Mouse (Mus musculus) gastrocnemius, adult 2 months (tissue): Measurements from ENCODE around the gene Mcpt4. TPM values are rescaled to one million over a fixed set of nuclear protein-coding genes. Genes with fewer than 3 reads are reported as not detected.
"Not testable (repeated sequence)": the region's sequence is repeated elsewhere in the genome, so short reads cannot be mapped to it uniquely, and the experiment has no call there.

Experiments used
- DNase-seq: peaks from one replicate; pipeline ENCODE4 v3.0.0; 2022
- H3K27ac ChIP-seq: fragments of 200-600 bp; 2 replicates; pipeline ENCODE4 v1.8.1; 2022; ENCODE audit warnings: mild to moderate bottlenecking
- H3K4me3 ChIP-seq: fragments of 200-600 bp; 2 replicates; pipeline ENCODE4 v1.8.1; 2022; ENCODE audit warnings: mild to moderate bottlenecking, moderate library complexity
- CTCF ChIP-seq: fragments of 200-600 bp; IDR thresholded peaks from 2 replicates; pipeline ENCODE4 v1.8.1; 2022; ENCODE audit warnings: antibody characterized with exemption, mild to moderate bottlenecking, moderate library complexity
- intact Hi-C: fragments of 180-260 bp; cut with DNase I; formaldehyde crosslinking; loops from one replicate; pipeline ENCODE4 v1.15.1; 2025
- microRNA-seq: library from miRNA; unstranded; fragments of <30 nt; microRNA quantifications from one replicate; pipeline ENCODE4 v1.2.0, GENCODE M21; 2021
- total RNA-seq, 2 experiments: library from RNA; stranded (reverse); gene quantifications; 2 replicates each; pipeline ENCODE4 v1.2.3; 2021

The Mcpt4 gene
- total RNA-seq, 2 experiments from 2014 or later = 2.1 to 4.0 TPM

GRCm38 (mm10) chr14:56034433-56034832 is 27.7 kb downstream of the Mcpt4 start:
- TF ChIP-seq CTCF = no peak
- H3K27ac ChIP-seq = no peak overlapping the region
- DNase-seq = no peak
- intact Hi-C loops = no loop called here
- H3K4me3 ChIP-seq = no peak overlapping the region

- DNase-seq, H3K4me3 ChIP-seq, intact Hi-C loops, H3K27ac ChIP-seq: not testable (repeated sequence)
Measured at GRCm38 (mm10) chr14:56030395-56030794, 31.7 kb downstream of the Mcpt4 start, which contains the start of gene Mcpt9. Gene Mcpt9, minus strand, starts transcription at chr14:56030495.

GRCm38 (mm10) chr14:56021305-56021704 is 40.8 kb downstream of the Mcpt4 start:
- intact Hi-C loops = not testable (repeated sequence)

GRCm38 (mm10) chr14:56019446-56019845 is 42.7 kb downstream of the Mcpt4 start:
- DNase-seq = no peak
- Histone ChIP-seq H3K27ac (no peak overlapping the region), H3K4me3 (no peak overlapping the region)
- intact Hi-C loops = no loop called here
- TF ChIP-seq CTCF = no peak

More at GRCm38 (mm10) chr14:56021305-56021704, 40.8 kb downstream of the Mcpt4 start:
- DNase-seq, H3K4me3 ChIP-seq, H3K27ac ChIP-seq: not testable (repeated sequence)

- DNase-seq, H3K27ac ChIP-seq, intact Hi-C loops, H3K4me3 ChIP-seq: not testable (repeated sequence)
Measured at GRCm38 (mm10) chr14:56017671-56018070, 44.4 kb downstream of the Mcpt4 start, which contains the start of gene Mcpt1. Gene Mcpt1, plus strand, starts transcription at chr14:56017971.

GRCm38 (mm10) chr14:56013924-56014323 is 48.2 kb downstream of the Mcpt4 start:
- no peak for TF ChIP-seq CTCF
- no peak overlapping the region for H3K27ac ChIP-seq
- intact Hi-C loops = no loop called here
- no peak overlapping the region for H3K4me3 ChIP-seq
- DNase-seq = no peak

- no peak for TF ChIP-seq CTCF
- Histone ChIP-seq H3K27ac (no peak overlapping the region), H3K4me3 (no peak overlapping the region)
- DNase-seq = no peak
- intact Hi-C loops = no loop called here
Measured at GRCm38 (mm10) chr14:56013147-56013546, 49.0 kb downstream of the Mcpt4 start.

Small RNA genes within 50 kb of the gene (microRNA-seq; reads per million reads assigned to microRNA genes)
- not detected for gene Mir6949

Other genes starting within 250 kb of the Mcpt4 start
- 1 to 10 TPM; 3.4 to 3.8 TPM for gene Nfatc4, start 239.2 kb downstream of the Mcpt4 start, total RNA-seq
- 1 to 10 TPM; 1.6 to 2.0 TPM for gene Nynrin, start 208.3 kb downstream of the Mcpt4 start, total RNA-seq
- not detected for gene Cbln3, start 177.9 kb downstream of the Mcpt4 start, total RNA-seq
- gene Khnyn, start 177.4 kb downstream of the Mcpt4 start, total RNA-seq = 1 to 10 TPM; 6.4 to 8.1 TPM
- gene Sdr39u1, start 162.0 kb downstream of the Mcpt4 start, total RNA-seq = 100 to 1,000 TPM; 113 to 127 TPM
- 1 to 10 TPM in 1 of 2 experiments, under 1 TPM in 1; 0.99 to 3.2 TPM for gene Cma1, start 117.6 kb downstream of the Mcpt4 start, total RNA-seq
- under 1 TPM in 1 of 2 experiments, not detected in 1; 0.28 TPM for gene Cma2, start 111.3 kb downstream of the Mcpt4 start, total RNA-seq
- not detected for gene Mcpt1, start 44.3 kb downstream of the Mcpt4 start, total RNA-seq
- not detected for gene Mcpt9, start 31.8 kb downstream of the Mcpt4 start, total RNA-seq
- gene Mcpt2, start 20.3 kb downstream of the Mcpt4 start, total RNA-seq = not detected
- gene Mcpt8, start 23.0 kb upstream of the Mcpt4 start, total RNA-seq = not detected
- not detected for gene Ctsg, start 40.3 kb upstream of the Mcpt4 start, total RNA-seq
- gene Gzme, start 58.3 kb upstream of the Mcpt4 start, total RNA-seq = not detected
- gene Gzmd, start 70.3 kb upstream of the Mcpt4 start, total RNA-seq = not detected
- gene Gzmg, start 97.3 kb upstream of the Mcpt4 start, total RNA-seq = not detected
- gene Gzmn, start 112.3 kb upstream of the Mcpt4 start, total RNA-seq = not detected
- not detected for gene Gzmf, start 149.1 kb upstream of the Mcpt4 start, total RNA-seq
- gene Gzmc, start 172.3 kb upstream of the Mcpt4 start, total RNA-seq = not detected
- not detected for gene Gzmb, start 199.9 kb upstream of the Mcpt4 start, total RNA-seq